Mouse (Mus musculus) stomach, embryonic 16.5 days (tissue): ENCODE measurements around the gene Rora. TPM values are rescaled to one million over a fixed set of nuclear protein-coding genes. Genes with fewer than 3 reads are reported as not detected.

ENCODE experiments used
- ATAC-seq: fragments of 200-750 bp; cut with Nextera tagmentation; 2 replicates; pipeline ENCODE4 v1.8.0; 2017; ENCODE audit warnings: moderate number of reproducible peaks, moderate TSS enrichment; ENCODE audit not compliant: insufficient read depth, low FRiP score
- H3K27ac ChIP-seq: fragments of 300-500 bp; sonication (generic); 2 replicates; pipeline ENCODE4 v1.5.1; 2014; ENCODE audit warnings: low read length
- H3K27me3 ChIP-seq: fragments of 300-500 bp; sonication (generic); 2 replicates; pipeline ENCODE4 v1.6.1; 2014; ENCODE audit warnings: low read length, control low read depth, mixed read lengths; ENCODE audit not compliant: control insufficient read depth, insufficient read depth
- H3K36me3 ChIP-seq: fragments of 300-500 bp; sonication (generic); 2 replicates; pipeline ENCODE4 v1.6.1; 2014; ENCODE audit warnings: low read length; ENCODE audit not compliant: control insufficient read depth, insufficient read depth
- H3K4me1 ChIP-seq: fragments of 300-500 bp; sonication (generic); 2 replicates; pipeline ENCODE4 v1.6.1; 2014; ENCODE audit warnings: low read length, control low read depth, mixed read lengths; ENCODE audit not compliant: control insufficient read depth, insufficient read depth
- H3K4me2 ChIP-seq: fragments of 300-500 bp; sonication (generic); 2 replicates; pipeline ENCODE4 v1.6.1; 2014; ENCODE audit warnings: low read depth, low read length, mixed read lengths
- H3K4me3 ChIP-seq: fragments of 300-500 bp; sonication (generic); replicated peaks from 2 replicates; pipeline ENCODE4 v1.5.1; 2014; ENCODE audit warnings: mild to moderate bottlenecking, low read length
- H3K9ac ChIP-seq: fragments of 300-500 bp; sonication (generic); 2 replicates; pipeline ENCODE4 v1.6.1; 2014; ENCODE audit warnings: low read length
- H3K9me3 ChIP-seq: fragments of 300-500 bp; sonication (generic); replicated peaks from 2 replicates; pipeline ENCODE4 v1.6.1; 2016; ENCODE audit warnings: low read length, control low read depth; ENCODE audit not compliant: control insufficient read depth
- WGBS: fragments of 180-500 bp; shearing (Covaris S2); extraction: QIAGEN DNeasy Blood & Tissue Kit; methylation state at CpG from one replicate; pipeline ENCODE4 v1.1.7; 2014; 5-methylcytosine and 5-hydroxymethylcytosine counted together
- polyA plus RNA-seq: library from polyadenylated mRNA; unstranded; fragments of >200 nt; fragmentation: Nextera tagmentation; extraction: Ambion mirVana; gene quantifications from 2 replicates; pipeline ENCODE4 v1.2.1, GENCODE M21; 2015

The Rora gene
- polyA plus RNA-seq, 1 experiment from 2014 or later = 8.4 TPM

DNA sequence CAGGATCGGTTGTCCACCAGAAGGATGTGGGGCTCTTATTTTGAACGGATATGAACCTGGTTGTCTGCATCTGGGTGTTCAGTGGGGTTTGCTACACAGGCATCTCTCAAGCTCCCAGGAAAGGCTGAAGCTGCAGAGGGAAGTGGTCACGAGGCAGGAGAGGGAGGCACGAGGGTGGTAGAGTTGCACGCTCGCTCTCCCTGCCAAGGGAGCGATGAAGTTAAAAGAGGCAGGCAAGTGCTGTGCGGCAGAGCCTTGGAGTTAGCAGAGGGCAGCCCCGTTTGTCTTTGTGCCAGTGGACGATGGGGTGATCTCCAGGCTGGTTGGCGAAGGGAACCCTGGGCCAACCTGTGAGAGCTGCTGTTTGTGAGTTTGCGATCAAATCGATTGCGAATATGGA, 496.6 kb downstream of the Rora start:
- Histone ChIP-seq H3K27me3 (no peaks in the 10 kb centered on the region), H3K36me3 (no peaks in the 10 kb centered on the region), H3K27ac (no peak overlapping the region), H3K9ac (no peak overlapping the region), H3K9me3 (0 out of 2 replicates have a peak, but pooled peaks cover 3% of the 10 kb centered on the region), H3K4me3 (no peak overlapping the region), H3K4me1 (no peaks in the 10 kb centered on the region), H3K4me2 (no peak overlapping the region)
- WGBS = 55% methylated on average over 14 of the region's 14 CpGs
- no peak for ATAC-seq

DNA sequence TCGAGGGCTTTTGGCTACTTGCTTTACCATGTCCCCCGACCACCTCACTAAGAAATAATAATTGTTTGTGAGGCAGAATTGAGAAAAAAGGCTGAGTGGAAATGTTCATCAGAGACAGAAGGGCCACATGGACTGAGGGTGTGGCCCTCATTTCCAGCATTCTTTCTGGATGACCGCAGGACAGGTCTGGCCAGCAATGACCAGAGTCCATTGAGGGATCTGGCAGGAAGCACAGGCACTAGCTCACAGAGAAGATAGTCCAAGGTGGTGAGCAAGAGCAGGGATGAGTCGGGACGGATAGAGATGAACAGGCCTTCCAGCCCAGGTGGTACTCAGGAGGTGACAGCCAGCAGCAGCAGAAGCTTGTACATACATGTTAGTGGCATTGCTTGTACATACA, 501.1 kb downstream of the Rora start:
- Histone ChIP-seq H3K36me3 (no peaks in the 10 kb centered on the region), H3K4me2 (no peak overlapping the region), H3K27me3 (no peaks in the 10 kb centered on the region), H3K4me3 (no peak overlapping the region), H3K4me1 (peaks cover 5% of the 10 kb centered on the region; the same call in 1 of the 2 replicates), H3K9me3 (no peaks in the 10 kb centered on the region), H3K27ac (no peak overlapping the region), H3K9ac (no peak overlapping the region)
- ATAC-seq = no peak
- WGBS = 90% methylated on average over 5 of the region's 5 CpGs

GRCm38 (mm10) chr9:69155836-69156595, 502.4 kb downstream of the Rora start:
- H3K27me3 ChIP-seq = no peaks in the 10 kb centered on the region
- H3K9me3 ChIP-seq = no peaks in the 10 kb centered on the region
- 46% methylated on average over 8 of the region's 8 CpGs for WGBS
- H3K4me3 ChIP-seq = no peak overlapping the region
- ATAC-seq = peak; percentile 81
- H3K36me3 ChIP-seq = no peaks in the 10 kb centered on the region
- H3K9ac ChIP-seq = no peak overlapping the region
- H3K27ac ChIP-seq = no peak overlapping the region
- H3K4me2 ChIP-seq = no peak overlapping the region
- H3K4me1 ChIP-seq = peaks cover 5% of the 10 kb centered on the region; the same call in 1 of the 2 replicates

DNA sequence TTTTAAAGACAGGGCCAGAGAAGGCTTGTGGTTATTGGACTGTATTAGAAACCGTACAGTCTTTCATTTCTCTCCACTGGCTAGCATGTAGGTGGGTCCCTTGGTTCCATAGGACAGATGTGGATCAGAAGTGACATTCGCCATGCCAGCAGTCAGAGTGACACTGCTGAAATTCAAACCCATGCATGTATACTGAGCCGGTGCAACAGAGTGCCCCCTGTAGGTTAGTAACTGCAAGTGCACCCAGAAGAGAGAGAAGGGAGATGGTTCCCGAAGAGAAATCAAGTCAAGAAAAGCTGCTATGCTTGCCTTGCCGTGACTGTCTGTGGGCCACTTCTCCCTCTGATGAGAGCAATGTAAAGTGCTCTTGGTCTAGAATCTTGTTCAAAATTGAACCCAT, 507.2 kb downstream of the Rora start:
- ATAC-seq = no peak
- Histone ChIP-seq H3K27me3 (no peaks in the 10 kb centered on the region), H3K9me3 (no peaks in the 10 kb centered on the region), H3K4me2 (no peak overlapping the region), H3K27ac (no peak overlapping the region), H3K4me1 (0 out of 2 replicates have a peak, but pooled peaks cover under 1% of the 10 kb centered on the region), H3K4me3 (no peak overlapping the region), H3K9ac (no peak overlapping the region), H3K36me3 (no peaks in the 10 kb centered on the region)
- WGBS = 85% methylated on average over 5 of the region's 5 CpGs

DNA sequence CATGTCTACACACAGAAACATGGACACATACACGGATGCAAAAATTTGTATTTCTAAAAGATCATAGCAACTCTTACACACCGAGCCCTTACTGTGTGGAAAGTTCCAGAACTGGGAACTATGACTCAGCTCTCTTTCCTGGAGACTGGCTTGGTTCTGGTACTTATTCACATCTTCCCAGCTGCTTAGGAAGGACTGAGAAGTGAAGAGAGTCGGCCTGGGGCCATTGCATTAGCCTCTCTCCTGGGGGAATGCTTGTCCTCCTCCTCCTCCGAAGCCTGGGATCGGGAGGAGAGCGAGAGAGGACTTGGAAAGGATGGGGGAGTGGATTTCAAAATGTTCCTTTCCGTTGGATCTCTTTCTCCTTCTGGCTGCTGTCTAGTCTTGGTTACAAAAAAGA, 511.1 kb downstream of the Rora start:
- H3K4me1 ChIP-seq = no peaks in the 10 kb centered on the region
- WGBS = 62% methylated on average over 7 of the region's 7 CpGs
- H3K36me3 ChIP-seq = no peaks in the 10 kb centered on the region
- no peak overlapping the region for H3K9ac ChIP-seq
- ATAC-seq = no peak
- H3K4me3 ChIP-seq = no peak overlapping the region
- H3K4me2 ChIP-seq = no peak overlapping the region
- H3K9me3 ChIP-seq = no peaks in the 10 kb centered on the region
- H3K27me3 ChIP-seq = no peaks in the 10 kb centered on the region
- no peak overlapping the region for H3K27ac ChIP-seq

DNA sequence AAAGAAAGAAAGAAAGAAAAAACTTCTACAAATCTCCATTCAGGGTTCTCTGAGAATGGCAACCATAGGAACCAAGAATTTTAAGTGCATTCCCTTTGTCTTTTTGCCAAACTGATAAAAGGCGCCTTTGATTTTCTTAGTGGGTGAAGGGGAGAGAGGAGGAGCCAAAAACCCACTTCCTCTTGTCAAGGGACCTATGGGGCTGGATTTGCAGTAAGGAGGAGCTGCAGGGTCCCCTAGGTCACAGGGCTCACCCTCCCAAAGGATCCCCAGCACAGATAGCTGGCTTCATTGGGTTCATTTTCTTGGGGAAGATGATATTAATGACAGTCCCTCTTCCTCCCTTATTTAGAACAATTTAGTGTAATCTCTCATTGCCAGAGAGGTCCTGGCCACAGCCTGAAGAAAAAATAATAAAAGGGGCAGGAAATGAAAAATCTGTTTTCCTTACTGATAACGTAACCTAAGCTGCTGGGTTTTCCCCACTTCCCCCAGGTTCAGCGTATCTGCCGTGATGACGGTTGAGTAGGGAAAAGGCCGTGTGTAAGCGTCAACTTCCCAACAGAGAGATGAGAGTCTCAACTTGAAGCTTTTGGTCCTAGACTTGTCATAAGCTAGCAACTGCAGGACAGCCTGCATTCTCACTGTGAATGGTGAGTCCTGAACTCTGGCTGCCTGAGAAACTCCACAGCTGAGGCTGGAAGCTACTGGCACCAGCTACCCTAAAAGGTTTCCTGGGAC, 511.7 kb downstream of the Rora start:
- Histone ChIP-seq H3K4me3 (no peak overlapping the region), H3K27me3 (no peaks in the 10 kb centered on the region), H3K4me2 (no peak overlapping the region), H3K9me3 (no peaks in the 10 kb centered on the region), H3K4me1 (no peaks in the 10 kb centered on the region), H3K27ac (no peak overlapping the region), H3K9ac (no peak overlapping the region), H3K36me3 (no peaks in the 10 kb centered on the region)
- WGBS = 68% methylated on average over 7 of the region's 7 CpGs
- ATAC-seq = no peak

GRCm38 (mm10) chr9:69174061-69174460, 520.5 kb downstream of the Rora start:
- no peaks in the 10 kb centered on the region for H3K27me3 ChIP-seq
- no peak for ATAC-seq
- WGBS = 61% methylated on average over 6 of the region's 6 CpGs

DNA sequence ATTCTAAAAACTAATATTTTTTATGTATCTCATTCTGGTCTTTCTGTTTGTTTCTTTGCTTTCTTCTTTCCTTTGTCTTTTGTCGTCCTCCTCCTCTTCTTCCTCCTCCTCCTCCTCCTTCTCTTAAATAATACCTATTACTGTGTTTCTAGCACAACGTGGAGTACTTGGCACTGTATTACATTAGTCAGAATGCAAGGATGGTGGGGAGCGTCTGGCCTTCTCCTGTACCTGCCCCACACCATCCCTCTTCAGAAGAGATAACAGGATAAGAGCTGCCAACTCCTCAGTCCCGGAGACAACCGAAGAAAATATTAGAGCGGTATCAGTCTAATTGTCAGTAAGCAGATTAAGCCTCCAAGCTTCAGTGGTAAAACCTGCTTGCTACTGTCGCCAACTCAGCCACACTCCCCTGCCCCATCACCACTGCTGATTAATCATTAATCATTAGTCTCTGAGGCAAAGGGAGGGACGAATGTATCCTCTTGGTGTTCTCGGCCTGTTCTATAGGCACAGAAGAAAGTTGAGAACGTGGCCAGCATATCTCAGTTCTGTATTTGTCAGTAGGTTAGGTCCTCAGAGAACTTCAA, 521.0 kb downstream of the Rora start:
- Histone ChIP-seq H3K36me3 (no peaks in the 10 kb centered on the region), H3K27me3 (no peaks in the 10 kb centered on the region), H3K4me3 (no peak overlapping the region), H3K9me3 (no peaks in the 10 kb centered on the region), H3K27ac (no peak overlapping the region), H3K4me2 (no peak overlapping the region), H3K9ac (no peak overlapping the region), H3K4me1 (no peaks in the 10 kb centered on the region)
- ATAC-seq = no peak; the same call in 1 of the 2 replicates
- 45% methylated on average over 10 of the region's 10 CpGs for WGBS

More at GRCm38 (mm10) chr9:69174061-69174460, 520.5 kb downstream of the Rora start:
- Histone ChIP-seq H3K4me3 (no peak overlapping the region), H3K9ac (no peak overlapping the region), H3K9me3 (no peaks in the 10 kb centered on the region), H3K27ac (no peak overlapping the region), H3K36me3 (no peaks in the 10 kb centered on the region), H3K4me2 (no peak overlapping the region), H3K4me1 (no peaks in the 10 kb centered on the region)

- Histone ChIP-seq H3K4me3 (no peak overlapping the region), H3K4me2 (no peak overlapping the region), H3K27me3 (no peaks in the 10 kb centered on the region), H3K27ac (no peak overlapping the region), H3K9me3 (no peaks in the 10 kb centered on the region), H3K9ac (no peak overlapping the region), H3K4me1 (peaks cover 6% of the 10 kb centered on the region; the same call in 1 of the 2 replicates), H3K36me3 (no peaks in the 10 kb centered on the region)
- ATAC-seq = no peak
- WGBS = 71% methylated on average over 3 of the region's 3 CpGs
Measured at GRCm38 (mm10) chr9:69176988-69177387, 523.4 kb downstream of the Rora start.
